Mouse (Mus musculus): ENCODE data around the gene Cap2. TPM values are rescaled to one million over a fixed set of nuclear protein-coding genes. Genes with fewer than 3 reads are reported as not detected.

Cap2 gene
- polyA plus RNA-seq, 1 experiment, result 134 TPM

GRCm38 (mm10) chr13:46533342-46534129, 31.9 kb downstream of the Cap2 start:
- Histone ChIP-seq H3K36me3 (ENCODE audit: control insufficient read depth, insufficient read depth, low read length) (no peaks in the 10 kb centered on the region), H3K4me3 (ENCODE audit: control insufficient read depth, low read depth, low read length) (no peak overlapping the region), H3K27me3 (ENCODE audit: control insufficient read depth, insufficient read depth, low read length) (no peaks in the 10 kb centered on the region), H3K4me1 (ENCODE audit: control insufficient read depth, insufficient read depth, low read length) (no peaks in the 10 kb centered on the region), H3K27ac (ENCODE audit: control insufficient read depth, insufficient read depth, low read depth, low read length) (no peak overlapping the region)
- no peak for TF ChIP-seq POLR2A (IDR thresholded peaks at IDR 0.05; ENCODE audit: control insufficient read depth, low read depth, low read length)
- no peak for TF ChIP-seq CTCF (IDR thresholded peaks at IDR 0.05; ENCODE audit: control insufficient read depth, insufficient read depth, insufficient replicate concordance, low read depth, low read length)

- Histone ChIP-seq H3K27ac (ENCODE audit: control insufficient read depth, insufficient read depth, low read depth, low read length) (no peak overlapping the region), H3K36me3 (ENCODE audit: control insufficient read depth, insufficient read depth, low read length) (no peaks in the 10 kb centered on the region), H3K4me3 (ENCODE audit: control insufficient read depth, low read depth, low read length) (no peak overlapping the region), H3K4me1 (ENCODE audit: control insufficient read depth, insufficient read depth, low read length) (no peaks in the 10 kb centered on the region), H3K27me3 (ENCODE audit: control insufficient read depth, insufficient read depth, low read length) (no peaks in the 10 kb centered on the region)
- TF ChIP-seq CTCF (IDR thresholded peaks at IDR 0.05; ENCODE audit: control insufficient read depth, insufficient read depth, insufficient replicate concordance, low read depth, low read length) (no peak), POLR2A (IDR thresholded peaks at IDR 0.05; ENCODE audit: control insufficient read depth, low read depth, low read length) (no peak)
Measured at GRCm38 (mm10) chr13:46534171-46534968, 32.7 kb downstream of the Cap2 start.

GRCm38 (mm10) chr13:46534969-46535785, 33.5 kb downstream of the Cap2 start:
- Histone ChIP-seq H3K4me1 (ENCODE audit: control insufficient read depth, insufficient read depth, low read length) (no peaks in the 10 kb centered on the region), H3K27ac (ENCODE audit: control insufficient read depth, insufficient read depth, low read depth, low read length) (no peak overlapping the region), H3K4me3 (ENCODE audit: control insufficient read depth, low read depth, low read length) (no peak overlapping the region), H3K36me3 (ENCODE audit: control insufficient read depth, insufficient read depth, low read length) (no peaks in the 10 kb centered on the region), H3K27me3 (ENCODE audit: control insufficient read depth, insufficient read depth, low read length) (no peaks in the 10 kb centered on the region)
- TF ChIP-seq CTCF (IDR thresholded peaks at IDR 0.05; ENCODE audit: control insufficient read depth, insufficient read depth, insufficient replicate concordance, low read depth, low read length), result no peak
- TF ChIP-seq POLR2A (IDR thresholded peaks at IDR 0.05; ENCODE audit: control insufficient read depth, low read depth, low read length), result no peak

GRCm38 (mm10) chr13:46539284-46539683, 37.6 kb downstream of the Cap2 start:
- no peaks in the 10 kb centered on the region for H3K36me3 ChIP-seq (ENCODE audit: control insufficient read depth, insufficient read depth, low read length)
- no peaks in the 10 kb centered on the region for H3K4me1 ChIP-seq (ENCODE audit: control insufficient read depth, insufficient read depth, low read length)
- no peak overlapping the region for H3K27ac ChIP-seq (ENCODE audit: control insufficient read depth, insufficient read depth, low read depth, low read length)
- TF ChIP-seq POLR2A (IDR thresholded peaks at IDR 0.05; ENCODE audit: control insufficient read depth, low read depth, low read length), result no peak
- TF ChIP-seq CTCF (IDR thresholded peaks at IDR 0.05; ENCODE audit: control insufficient read depth, insufficient read depth, insufficient replicate concordance, low read depth, low read length), result no peak
- H3K27me3 ChIP-seq (ENCODE audit: control insufficient read depth, insufficient read depth, low read length), result no peaks in the 10 kb centered on the region
- no peak overlapping the region for H3K4me3 ChIP-seq (ENCODE audit: control insufficient read depth, low read depth, low read length)

GRCm38 (mm10) chr13:46540943-46541342, 39.3 kb downstream of the Cap2 start:
- Histone ChIP-seq H3K27me3 (ENCODE audit: control insufficient read depth, insufficient read depth, low read length) (no peaks in the 10 kb centered on the region), H3K36me3 (ENCODE audit: control insufficient read depth, insufficient read depth, low read length) (no peaks in the 10 kb centered on the region), H3K27ac (ENCODE audit: control insufficient read depth, insufficient read depth, low read depth, low read length) (no peak overlapping the region), H3K4me3 (ENCODE audit: control insufficient read depth, low read depth, low read length) (no peak overlapping the region), H3K4me1 (ENCODE audit: control insufficient read depth, insufficient read depth, low read length) (no peaks in the 10 kb centered on the region)
- TF ChIP-seq POLR2A (IDR thresholded peaks at IDR 0.05; ENCODE audit: control insufficient read depth, low read depth, low read length) (no peak), CTCF (IDR thresholded peaks at IDR 0.05; ENCODE audit: control insufficient read depth, insufficient read depth, insufficient replicate concordance, low read depth, low read length) (no peak)

GRCm38 (mm10) chr13:46542782-46543181, 41.1 kb downstream of the Cap2 start:
- Histone ChIP-seq H3K27ac (ENCODE audit: control insufficient read depth, insufficient read depth, low read depth, low read length) (no peak overlapping the region), H3K27me3 (ENCODE audit: control insufficient read depth, insufficient read depth, low read length) (no peaks in the 10 kb centered on the region), H3K4me3 (ENCODE audit: control insufficient read depth, low read depth, low read length) (no peak overlapping the region), H3K36me3 (ENCODE audit: control insufficient read depth, insufficient read depth, low read length) (no peaks in the 10 kb centered on the region), H3K4me1 (ENCODE audit: control insufficient read depth, insufficient read depth, low read length) (no peaks in the 10 kb centered on the region)
- TF ChIP-seq POLR2A (IDR thresholded peaks at IDR 0.05; ENCODE audit: control insufficient read depth, low read depth, low read length), result no peak
- TF ChIP-seq CTCF (IDR thresholded peaks at IDR 0.05; ENCODE audit: control insufficient read depth, insufficient read depth, insufficient replicate concordance, low read depth, low read length), result no peak

GRCm38 (mm10) chr13:46544608-46545007, 43.0 kb downstream of the Cap2 start:
- Histone ChIP-seq H3K27me3 (ENCODE audit: control insufficient read depth, insufficient read depth, low read length) (no peaks in the 10 kb centered on the region), H3K4me3 (ENCODE audit: control insufficient read depth, low read depth, low read length) (no peak overlapping the region), H3K4me1 (ENCODE audit: control insufficient read depth, insufficient read depth, low read length) (no peaks in the 10 kb centered on the region), H3K27ac (ENCODE audit: control insufficient read depth, insufficient read depth, low read depth, low read length) (no peak overlapping the region), H3K36me3 (ENCODE audit: control insufficient read depth, insufficient read depth, low read length) (no peaks in the 10 kb centered on the region)
- TF ChIP-seq CTCF (IDR thresholded peaks at IDR 0.05; ENCODE audit: control insufficient read depth, insufficient read depth, insufficient replicate concordance, low read depth, low read length), result no peak
- no peak for TF ChIP-seq POLR2A (IDR thresholded peaks at IDR 0.05; ENCODE audit: control insufficient read depth, low read depth, low read length)

All from testis, adult 2 months (tissue).